Mouse (Mus musculus) spleen, adult 12 weeks (tissue): ENCODE data around the gene Rtn3.

Experiments
- DNase-seq: peaks from one replicate; pipeline ENCODE4 v3.0.0; 2022; ENCODE audit warnings: low spot score

Rtn3 gene

DNA sequence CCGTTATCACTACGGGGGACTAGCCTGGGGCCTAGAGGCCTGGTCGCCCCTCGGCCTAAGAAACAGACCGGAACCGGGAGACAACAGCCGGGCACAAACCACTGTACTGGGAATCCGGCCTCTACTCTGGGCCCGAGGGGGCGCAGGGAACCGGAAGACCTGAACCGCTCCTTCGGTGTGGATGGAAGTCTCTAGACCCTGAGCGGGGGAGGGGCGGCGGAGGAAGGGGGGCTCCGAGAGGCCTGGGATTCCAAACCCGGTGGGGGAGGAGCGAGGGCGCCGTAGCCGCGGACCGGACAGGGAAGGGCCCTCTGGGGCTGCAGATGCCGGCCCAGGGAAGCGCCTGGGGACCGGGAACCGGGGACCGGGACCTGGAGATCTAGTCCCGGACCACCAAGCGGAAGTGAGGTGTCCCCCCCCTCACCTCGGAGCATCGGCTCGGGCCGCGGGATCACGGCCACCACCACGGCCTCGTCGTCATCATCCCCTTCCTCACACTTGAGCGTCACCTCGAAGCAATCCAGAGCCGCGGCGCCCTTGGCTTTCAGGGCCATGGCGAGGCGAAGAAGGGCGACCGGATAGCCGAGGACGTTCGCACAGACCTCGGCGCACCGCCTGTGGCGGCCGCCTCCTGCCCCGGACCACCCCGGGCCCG is 100.7 kb downstream of the Rtn3 start:
- no peak for DNase-seq

DNA sequence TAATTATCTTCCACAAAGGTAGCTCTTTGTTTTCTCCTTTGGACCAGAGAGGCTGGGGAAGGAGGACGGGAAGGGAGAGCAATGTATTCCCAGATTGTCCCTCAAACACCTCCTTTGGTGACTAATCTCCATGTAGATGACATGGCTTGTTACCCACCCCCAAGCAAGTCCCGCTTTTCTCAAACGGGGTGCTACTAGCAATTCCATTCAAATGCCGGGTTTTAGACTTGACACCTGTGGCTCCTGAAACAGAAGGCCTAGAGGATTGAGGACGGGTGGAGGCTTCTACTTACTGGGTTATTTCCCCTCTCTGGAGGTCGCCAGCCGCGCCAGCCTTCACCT is 101.2 kb downstream of the Rtn3 start:
- DNase-seq: no peak

DNA sequence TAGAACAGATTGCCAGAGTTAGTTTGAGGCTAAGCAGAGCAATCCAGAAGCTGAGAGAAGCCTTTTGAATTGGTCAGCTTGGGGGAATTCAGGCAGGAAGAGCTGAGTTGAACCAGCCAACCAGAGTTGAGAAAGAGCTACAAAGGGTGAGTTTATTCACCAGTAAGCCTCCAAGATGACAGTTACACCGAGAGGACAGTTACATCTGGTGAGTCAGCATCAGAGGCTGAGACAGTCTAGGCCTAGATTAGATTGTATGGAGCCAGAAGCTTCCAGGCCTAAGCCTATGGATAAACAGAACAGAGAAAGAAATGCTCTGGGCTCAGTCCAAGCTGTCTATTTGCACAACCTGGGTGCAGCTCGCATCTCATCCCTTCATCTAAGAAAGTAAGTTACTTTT is 105.4 kb downstream of the Rtn3 start:
- DNase-seq: no peak
